Mouse (Mus musculus): ENCODE measurements around the gene Thpo. TPM values are rescaled to one million over a fixed set of nuclear protein-coding genes. Genes with fewer than 3 reads are reported as not detected.

Gene Thpo
- total RNA-seq (2021) = 1 to 10 TPM; 5.0 to 5.9 TPM
- long read RNA-seq, experiment 1, partial matches to known transcripts = 0 of 2 reads
- long read RNA-seq, experiment 1, other reads (novel, unspliced or antisense) = 2 of 2 reads
- long read RNA-seq, experiment 2, partial matches to known transcripts = 1 of 4 reads
- long read RNA-seq, experiment 2, other reads (novel, unspliced or antisense) = 2 of 4 reads

DNA sequence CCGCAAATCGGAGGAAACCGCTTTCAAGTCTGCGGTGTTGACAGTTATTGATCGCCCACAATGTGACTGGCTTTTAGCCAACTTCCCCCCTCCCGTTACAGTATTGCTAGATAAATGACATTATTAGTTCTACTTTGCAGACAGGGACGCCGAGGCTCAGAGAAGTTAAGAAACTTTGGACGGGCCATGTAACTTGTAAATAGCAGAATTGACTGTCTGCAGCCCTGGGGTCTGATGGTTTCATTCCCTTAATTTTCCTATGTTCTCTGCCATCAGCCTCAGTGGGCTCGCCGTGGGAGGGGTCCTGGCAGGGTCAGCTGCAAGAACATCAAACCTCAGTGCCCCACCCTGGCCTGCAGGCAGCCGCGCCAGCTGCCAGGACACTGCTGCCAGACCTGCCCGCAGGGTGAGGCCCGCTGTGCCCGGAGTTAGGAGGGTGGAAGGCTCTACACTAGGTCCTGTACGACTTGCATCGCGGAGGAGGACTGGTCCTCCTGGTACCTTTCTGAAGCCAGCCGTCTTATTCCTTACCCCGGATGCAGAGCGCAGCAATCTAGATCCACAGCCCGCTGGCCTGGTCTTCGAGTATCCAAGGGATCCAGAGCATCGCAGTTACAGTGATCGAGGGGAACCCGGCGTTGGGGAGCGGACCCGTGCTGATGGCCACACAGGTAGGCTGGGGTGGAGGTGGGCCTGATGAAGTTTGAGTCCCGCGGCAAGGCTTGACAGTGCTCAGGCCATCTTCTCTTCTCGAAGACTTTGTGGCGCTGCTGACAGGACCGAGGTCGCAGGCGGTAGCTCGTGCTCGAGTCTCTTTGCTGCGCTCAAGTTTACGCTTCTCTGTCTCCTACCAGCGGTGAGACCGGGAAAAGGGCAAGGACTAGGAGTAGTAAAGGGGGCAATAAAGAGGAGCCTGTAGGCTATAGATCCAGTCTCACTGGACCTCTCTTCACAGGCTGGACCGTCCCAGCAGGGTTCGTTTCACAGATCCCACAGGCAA, at the start of gene Thpo:
Gene Thpo, minus strand, starts transcription at position 781 of the 1,000 bp plus-strand sequence.
- no peak for DNase-seq (ENCODE audit: low spot score in 2 of 2)

DNA sequence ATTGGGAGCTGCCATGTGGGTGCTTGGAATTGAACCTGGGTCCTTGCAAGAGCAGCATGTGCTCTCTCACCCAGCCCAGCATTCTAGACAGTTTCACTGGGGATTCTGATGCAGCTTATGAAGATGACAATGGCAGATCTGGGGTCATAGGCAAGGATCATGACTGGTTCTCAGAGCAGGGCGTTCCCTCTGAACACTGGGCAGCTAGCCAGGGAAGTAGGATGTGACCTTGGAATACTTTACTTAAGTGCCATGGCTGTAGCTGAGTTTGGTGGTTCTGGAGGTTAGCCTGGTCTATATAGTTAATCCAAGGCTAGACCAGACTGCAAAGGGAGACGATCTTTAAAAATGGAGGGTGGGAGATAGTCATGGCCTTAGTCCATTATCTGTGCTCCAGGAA, 49.6 kb upstream of the Thpo start:
- no peak for DNase-seq (ENCODE audit: low spot score in 2 of 2)

DNA sequence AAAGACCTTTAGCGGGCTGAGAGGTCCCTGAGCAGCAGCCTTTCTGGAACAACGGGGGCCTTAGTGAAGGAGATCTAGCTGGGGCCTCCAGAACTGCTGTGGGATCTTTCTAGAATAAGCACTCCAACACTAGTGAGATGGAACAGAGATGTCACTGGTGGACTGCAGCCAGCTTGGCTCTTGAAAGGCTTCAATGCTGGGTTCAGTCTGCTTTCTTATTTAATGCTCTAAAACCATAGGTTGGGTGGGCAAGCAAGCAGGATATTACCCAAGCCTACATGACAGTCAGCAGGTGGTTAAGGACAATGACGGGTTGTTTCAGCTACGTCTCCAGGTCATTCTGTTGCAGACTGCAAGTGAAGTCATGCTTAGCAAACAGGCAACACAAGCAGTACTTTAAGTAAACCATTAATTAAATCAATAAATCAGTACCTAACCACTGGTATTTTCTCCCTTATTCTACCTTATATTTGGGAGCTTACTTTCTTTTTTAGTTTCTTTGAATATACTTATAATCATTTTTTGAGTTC, 46.9 kb upstream of the Thpo start:
- DNase-seq (ENCODE audit: low spot score in 2 of 2) = no peak

DNA sequence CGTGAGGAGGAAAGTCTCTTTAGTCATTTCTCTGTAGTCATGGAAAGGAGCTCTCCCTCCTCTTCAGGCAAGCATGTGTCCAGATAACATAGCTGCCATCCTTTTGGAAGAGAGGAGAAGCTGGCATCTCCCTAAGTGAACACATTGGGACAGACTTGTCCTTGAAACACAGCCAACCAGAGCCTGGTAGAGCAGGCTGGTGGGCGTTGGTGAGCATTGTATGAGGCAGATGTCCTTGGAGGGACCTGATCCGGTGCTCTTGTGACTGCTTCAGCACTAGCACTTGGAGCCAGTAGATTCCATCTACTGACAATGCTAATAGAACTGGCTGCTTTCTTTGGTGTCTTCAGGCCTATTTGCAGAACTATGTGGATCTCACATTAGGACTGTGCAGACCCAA, 45.5 kb upstream of the Thpo start:
- peak in 1 of 2 experiments; percentile 56 for DNase-seq (ENCODE audit: low spot score in 2 of 2)

DNA sequence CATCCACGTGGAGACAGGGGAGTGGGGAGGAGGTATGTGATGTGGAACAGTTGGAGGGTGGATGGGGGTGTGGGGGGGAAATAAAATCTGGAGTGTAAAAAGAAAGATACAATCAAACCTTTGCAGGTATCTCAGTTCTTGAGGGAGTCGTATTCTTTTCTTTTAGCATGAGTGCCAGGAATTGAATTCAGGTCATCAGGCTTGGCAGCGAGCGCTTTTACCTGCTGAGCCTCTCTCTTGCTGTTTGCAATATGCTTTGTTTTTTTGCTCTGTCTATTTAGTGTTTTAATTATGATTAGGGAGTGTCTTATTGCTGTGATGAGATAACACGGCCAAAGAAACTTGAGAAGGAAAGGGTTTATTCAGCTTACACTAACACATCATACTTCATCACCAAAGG, 40.7 kb upstream of the Thpo start:
- no peak for DNase-seq (ENCODE audit: low spot score in 2 of 2)

DNA sequence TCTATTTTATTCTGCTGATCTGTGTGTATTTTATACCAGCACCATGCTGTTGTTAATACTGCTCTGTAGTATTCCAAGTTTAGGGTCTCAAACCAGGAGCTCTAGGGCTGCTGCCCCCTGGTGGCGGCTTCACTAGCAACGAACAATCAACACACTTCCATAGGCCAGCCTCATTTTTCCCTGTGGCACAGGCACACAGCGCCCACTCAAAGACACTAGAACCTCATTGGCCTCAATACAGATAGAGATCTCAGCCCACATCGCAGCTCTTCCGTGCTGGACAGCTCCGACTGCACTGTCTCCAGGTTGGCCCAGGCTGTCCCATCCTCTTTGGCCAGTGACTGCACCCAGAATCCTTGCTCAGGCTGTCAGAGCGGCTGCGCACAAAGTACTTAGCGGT, 30.9 kb upstream of the Thpo start:
- no peak for DNase-seq (ENCODE audit: low spot score in 2 of 2)

DNA sequence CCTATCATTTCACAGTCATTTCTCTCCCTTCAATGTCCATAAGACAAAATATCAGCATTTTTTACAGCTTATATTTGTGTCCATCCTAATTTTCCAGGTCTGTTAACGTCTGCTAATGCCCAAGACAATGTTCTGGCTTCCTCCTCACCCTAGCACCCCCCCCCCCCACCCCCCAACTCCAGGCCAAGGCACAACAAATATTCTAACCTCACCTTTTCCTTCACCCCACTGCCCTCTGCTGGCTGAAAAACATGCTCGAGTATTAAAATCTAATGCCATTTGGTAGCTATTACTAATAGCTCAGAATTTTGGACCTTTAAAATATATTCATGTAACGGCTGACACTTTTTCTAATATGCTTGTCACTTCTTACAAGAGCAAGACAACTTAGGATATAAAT, 27.4 kb upstream of the Thpo start:
- DNase-seq (ENCODE audit: low spot score in 2 of 2) = peak in 1 of 2 experiments; percentile 45

DNA sequence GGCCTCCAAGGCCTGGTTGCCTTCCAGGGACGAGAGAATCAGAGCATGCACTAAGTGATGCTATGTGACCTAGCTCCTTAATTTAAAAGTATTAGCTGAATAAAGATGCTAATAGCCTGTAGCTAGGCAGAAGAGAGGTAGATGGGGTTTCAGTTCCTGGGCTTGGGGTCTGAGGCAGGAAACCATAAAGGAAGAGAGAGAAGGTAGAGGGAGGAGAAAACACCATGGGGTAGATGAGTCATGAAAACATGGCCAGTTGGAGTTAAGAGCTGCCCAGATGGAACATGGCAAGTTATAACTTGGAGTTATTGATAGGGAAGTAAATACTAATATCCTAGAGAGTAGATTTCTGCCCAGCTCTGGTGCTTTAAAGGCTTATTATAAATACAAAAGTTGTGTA, 23.1 kb upstream of the Thpo start:
- DNase-seq (ENCODE audit: low spot score in 2 of 2) = no peak

DNA sequence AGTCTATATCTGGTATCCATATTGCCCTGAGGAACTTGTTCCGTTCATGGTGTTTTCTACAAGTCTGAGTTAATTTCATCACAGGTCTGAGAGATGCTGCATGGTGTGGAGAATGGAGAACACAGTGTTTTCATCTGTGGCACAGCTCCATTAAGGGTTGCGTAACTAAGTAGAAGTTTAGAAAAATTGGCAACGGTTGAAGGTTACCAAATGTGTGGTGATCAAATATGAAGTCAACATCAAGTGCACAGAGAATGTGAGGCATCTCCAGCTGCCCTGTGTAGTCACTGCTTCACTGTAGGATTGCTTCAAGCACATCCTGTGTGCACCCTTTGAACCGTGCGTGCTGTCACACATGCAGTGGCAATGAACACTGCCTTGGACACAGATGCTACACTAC, 21.7 kb upstream of the Thpo start:
- no peak for DNase-seq (ENCODE audit: low spot score in 2 of 2)

DNA sequence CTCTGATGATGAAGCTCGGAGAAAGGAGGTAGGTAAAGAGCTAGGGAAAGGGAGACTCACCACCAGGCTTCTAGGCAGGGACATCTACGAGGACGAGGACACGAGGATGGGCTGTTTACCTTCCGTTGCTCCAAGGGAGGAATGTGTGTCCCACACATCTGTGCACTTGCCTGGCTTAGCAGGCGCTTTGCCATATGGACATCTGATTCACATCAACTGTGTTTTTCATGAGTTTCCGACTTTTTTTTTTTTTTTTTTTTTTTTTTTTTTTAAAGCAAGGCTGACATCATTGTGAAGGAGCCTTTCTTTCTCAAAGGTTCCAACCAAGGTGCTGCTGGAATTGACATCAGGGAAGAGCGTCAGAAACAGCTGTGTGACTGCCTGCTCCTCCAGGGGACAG, 16.2 kb upstream of the Thpo start:
- no peak for DNase-seq (ENCODE audit: low spot score in 2 of 2)

DNA sequence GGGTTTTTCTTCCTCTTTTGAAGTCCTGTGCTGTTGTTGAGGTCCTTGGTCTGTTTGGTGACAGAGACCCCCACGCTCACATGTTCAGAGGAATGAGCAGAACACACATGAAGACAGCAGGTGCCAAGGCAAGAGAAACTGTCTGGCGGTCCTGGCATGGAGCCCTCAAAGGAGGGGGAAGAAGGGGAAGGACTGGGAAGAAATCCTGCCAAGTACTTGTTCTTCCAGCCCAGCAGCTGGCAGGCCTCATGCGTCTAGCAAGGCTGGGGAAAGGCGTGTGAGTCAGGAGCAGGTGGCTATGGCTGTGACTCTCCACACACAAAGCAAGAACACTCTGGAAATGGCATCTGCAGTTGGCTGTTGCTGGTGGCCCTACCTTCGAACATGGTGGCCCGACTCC, 12.3 kb upstream of the Thpo start:
- peak; percentile 67 to 75 for DNase-seq (ENCODE audit: low spot score in 2 of 2)

DNA sequence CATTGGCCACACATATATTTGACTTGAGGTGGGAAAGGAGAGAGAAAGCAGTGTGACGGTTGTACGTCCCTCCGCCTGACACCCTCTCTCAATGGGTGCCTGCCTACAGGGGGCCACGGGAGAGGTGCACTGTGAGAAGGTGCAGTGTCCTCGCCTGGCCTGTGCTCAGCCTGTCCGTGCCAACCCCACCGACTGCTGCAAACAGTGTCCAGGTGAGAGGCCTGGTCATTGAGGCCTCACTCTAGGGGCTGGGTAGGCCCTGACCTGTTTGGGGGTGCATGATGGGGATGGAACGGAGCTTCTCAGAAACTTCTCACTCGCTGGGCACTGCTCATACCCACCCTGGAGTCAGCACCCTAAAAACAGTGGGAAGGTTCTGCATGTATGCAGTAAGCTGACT, 5.5 kb upstream of the Thpo start:
- no peak for DNase-seq (ENCODE audit: low spot score in 2 of 2)

DNA sequence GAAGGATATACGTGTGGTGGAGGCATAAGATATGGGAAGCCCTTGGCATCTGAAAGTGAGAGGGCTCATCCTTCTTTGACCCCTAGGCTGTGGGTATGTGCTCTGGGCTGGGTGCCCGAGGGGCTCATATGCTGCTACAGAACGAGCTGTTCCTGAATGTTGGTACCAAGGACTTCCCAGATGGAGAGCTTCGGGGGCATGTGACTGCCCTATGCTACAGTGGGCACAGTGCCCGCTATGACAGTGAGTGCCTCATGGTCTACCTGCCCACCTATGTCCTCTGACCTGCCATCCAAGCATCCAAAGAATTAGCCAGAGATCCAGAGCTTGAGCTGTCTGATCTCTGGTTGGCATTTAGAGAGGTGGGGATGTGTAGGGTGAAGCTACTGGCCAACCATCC, 2.5 kb upstream of the Thpo start:
- no peak for DNase-seq (ENCODE audit: low spot score in 2 of 2)

DNA sequence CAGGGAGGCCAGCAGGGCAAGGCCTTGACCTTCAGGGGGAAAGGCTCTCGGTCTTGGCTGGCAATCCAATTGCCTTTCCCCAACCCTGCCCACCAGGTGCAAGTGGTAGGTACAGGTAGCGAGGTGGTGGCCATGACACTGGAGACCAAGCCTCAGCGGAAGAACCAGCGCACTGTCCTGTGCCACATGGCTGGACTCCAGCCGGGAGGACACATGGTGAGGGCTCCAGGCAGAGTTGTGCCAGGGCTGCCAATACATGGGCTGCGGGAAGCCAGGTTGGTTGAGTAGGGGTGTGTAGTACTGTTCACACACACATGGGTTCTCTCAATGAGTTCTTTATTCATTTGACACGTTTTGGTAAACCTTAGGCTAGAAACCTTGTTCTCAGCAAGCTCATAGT, 1.9 kb upstream of the Thpo start:
- no peak for DNase-seq (ENCODE audit: low spot score in 2 of 2)

DNA sequence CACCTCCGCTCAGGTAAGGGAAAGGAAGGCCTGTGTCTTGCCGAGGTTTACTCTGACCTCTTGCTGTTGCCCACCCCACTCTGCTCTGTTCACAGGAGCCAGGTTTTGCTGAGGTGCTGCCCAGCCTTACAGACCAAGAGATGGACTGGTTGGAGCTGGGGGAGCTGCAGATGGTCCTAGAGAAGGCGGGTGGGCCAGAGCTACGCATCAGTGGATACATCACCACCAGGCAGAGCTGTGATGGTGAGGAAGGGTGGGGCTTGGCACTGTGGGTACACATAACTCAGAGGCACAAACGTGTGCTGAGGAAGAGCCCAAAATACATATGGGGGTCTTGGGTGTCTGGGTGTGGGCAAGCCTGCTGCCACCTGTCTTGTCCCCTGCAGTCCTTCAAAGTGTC, 1.3 kb upstream of the Thpo start:
- DNase-seq (ENCODE audit: low spot score in 2 of 2) = no peak

DNA sequence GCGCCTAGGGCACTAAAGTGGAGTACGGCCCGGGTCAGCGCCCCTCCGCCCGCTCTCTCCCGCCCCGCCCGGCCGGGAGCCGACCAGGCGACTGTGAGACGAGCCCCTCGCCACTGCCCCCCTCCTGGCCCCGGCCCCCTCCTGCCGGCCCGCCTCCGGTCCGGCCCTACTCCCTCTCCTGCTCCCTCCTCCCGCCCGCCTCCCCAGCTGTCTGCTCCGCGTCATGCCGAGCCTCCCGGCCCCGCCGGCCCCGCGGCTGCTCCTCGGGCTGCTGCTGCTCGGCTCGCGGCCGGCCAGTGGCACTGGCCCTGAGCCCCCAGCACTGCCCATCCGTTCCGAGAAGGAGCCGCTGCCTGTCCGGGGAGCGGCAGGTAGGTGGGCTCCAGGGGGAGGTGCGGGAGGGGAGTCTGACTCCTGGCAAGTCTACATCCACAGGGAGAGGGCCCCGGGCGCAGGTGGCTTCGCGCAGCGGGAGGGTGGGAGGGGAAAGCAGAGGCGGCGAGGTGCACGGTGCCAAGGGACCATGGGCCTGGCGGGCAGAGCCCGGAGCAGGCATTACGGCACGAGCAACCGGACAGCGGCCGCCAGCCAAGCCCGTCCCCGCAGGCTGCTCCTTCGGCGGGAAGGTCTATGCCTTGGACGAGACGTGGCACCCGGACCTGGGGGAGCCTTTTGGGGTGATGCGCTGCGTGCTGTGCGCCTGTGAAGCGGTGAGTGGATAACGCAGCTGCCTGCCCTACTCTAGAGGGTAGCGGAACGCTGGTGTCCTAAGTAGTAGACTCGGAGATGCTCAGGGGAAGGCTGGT, 1.2 kb downstream of the Thpo start, which contains the start of gene Chrd:
Gene Chrd, plus strand, starts transcription at position 203 of the 806 bp plus-strand sequence.
- DNase-seq (ENCODE audit: low spot score in 2 of 2) = peak in 1 of 2 experiments; percentile 70

DNA sequence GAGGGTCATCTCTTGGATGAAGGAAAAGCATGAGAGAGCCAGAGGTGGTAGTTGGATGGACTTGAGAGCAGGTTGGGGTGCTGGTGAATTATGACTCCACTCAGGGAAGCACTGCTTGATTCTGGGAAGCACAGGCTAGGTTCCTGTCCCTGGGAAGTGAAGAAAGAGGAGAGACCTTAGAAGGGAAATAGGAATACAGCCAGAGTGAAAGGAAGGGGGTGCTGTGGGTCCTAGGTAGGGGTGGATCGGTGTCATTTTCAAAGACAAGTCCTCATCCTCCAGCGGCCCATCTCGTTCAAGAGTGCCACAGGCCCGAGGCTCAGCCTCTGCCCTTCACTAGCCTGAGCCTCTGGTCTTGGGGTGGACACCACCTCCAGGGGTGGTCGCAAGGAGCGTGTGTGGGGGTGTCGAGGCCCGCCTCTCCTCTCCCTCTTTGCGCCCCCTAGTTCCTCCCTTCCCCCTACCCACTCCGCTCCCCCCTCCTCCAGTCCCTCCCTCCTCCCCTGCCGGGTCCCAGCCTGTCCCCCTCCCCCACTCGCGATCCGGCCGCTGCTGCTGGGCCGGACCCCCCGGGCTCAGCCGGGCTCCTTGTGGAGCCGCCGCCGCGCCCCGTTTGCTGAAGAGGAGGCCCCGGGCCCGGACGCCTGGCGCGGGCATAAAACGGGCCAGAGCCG, 1.9 kb downstream of the Thpo start:
- DNase-seq (ENCODE audit: low spot score in 2 of 2) = no peak

DNA sequence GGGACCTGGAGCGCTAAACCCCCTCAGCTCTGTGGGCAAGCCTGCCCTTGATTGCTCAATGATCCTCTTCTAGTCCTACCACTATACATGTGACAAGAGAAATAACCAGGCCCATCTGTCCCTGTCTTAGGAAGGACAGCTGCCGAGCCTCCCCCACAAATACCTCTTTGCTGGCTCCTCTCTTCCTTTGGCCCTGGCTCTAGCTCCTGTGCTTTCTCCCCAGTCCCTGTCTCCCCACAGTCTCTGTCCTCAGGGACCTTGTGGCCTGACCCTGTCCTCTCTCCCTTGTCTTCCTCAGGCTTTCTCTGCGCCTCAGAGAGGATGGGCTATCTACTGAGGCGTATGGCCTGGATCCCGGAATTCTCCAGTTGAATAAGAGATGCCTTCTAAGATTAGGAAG, 2.6 kb downstream of the Thpo start:
- peak in 1 of 2 experiments; percentile 26 for DNase-seq (ENCODE audit: low spot score in 2 of 2)

DNA sequence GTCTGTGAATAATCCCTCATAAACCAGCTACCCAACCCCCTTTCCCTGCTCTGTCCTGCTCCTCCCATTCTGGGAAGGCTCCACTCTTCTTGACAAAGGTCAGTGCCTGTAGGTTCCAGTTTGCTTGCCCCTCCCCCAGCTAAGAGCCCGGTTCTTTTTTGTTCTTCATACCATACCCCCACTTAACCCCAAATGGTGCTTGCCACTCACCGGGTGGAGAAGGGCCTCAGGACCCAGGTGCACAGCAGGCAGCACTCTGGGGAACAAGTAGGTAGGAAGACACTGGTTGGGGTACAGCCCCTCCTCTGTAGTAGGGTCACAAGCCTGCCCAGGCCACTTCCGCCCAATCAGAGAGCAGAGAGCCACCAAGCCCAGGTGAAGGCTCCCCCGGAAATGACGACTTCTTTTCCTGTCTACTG, 4.0 kb downstream of the Thpo start:
- no peak for DNase-seq (ENCODE audit: low spot score in 2 of 2)

DNA sequence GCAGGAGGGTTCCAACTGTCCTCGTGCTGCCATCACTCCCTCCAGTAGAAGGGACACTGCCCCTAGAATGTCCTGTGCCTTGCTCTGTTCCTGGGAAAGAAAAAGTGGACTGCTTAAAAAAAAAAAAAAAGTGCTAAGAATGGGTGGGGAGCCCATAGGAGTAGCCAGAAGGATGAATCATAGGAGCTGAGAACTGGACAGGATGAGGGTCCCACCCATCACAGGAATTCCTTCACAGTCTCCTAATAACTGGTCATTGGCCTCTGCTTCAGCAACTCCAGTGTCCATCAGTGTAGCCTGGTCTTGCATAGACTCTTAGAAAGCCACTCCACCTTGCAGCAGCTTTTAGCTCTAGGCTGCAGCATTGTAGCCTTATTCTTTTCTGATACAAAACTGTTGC, 7.9 kb downstream of the Thpo start:
- DNase-seq (ENCODE audit: low spot score in 2 of 2) = no peak

DNA sequence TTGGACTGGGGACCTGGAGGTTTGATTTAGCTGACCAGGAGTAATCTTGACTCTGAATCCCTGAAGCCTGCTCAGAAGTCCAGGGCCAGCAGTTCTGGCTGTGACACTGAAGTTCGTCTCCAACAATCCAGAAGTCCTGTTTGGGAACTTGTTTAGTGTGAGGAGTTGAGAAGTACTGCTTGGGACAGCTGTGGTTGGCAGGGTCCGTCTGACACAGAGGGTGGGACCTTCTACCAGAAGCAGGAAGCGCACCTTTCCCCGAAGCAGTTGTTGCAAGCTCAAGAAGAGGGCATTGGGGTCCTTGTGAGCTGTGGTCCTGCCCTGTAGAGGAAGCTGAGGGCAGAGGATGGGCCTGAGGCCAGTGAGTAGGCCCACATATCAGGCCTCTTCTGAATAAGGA, 8.6 kb downstream of the Thpo start:
- no peak for DNase-seq (ENCODE audit: low spot score in 2 of 2)

All from layer of hippocampus, postnatal 14 days (tissue).